Mouse (Mus musculus) gastrocnemius, postnatal 4 days (tissue): ENCODE measurements around the gene Mecp2. TPM values are rescaled to one million over a fixed set of nuclear protein-coding genes. Genes with fewer than 3 reads are reported as not detected.
A peak's percentile ranks its signal among the peaks of the same experiment; 100 is the strongest.

Experiments
- DNase-seq, 2 experiments: peaks; one replicate each; pipeline ENCODE4 v3.0.0; 2021 to 2022; ENCODE audit warnings: low spot score in 2 of 2, mixed read lengths in 2 of 2
- microRNA-seq: library from miRNA; unstranded; fragments of <30 nt; microRNA quantifications from one replicate; pipeline ENCODE4 v1.2.0, GENCODE M21; 2021
- total RNA-seq, 2 experiments: library from RNA; stranded (reverse); gene quantifications; 2 replicates each; pipeline ENCODE4 v1.2.3; 2021

The Mecp2 gene
- total RNA-seq, 2 experiments from 2014 or later = 45.4 to 48.7 TPM

- no peak for DNase-seq
Observed at GRCm38 (mm10) chrX:74022795-74023187, 112.4 kb downstream of the Mecp2 start.

- DNase-seq = no peak
Observed at GRCm38 (mm10) chrX:74014597-74014996, 120.6 kb downstream of the Mecp2 start.

- no peak for DNase-seq
Observed at GRCm38 (mm10) chrX:74008063-74008462, 127.1 kb downstream of the Mecp2 start.

- DNase-seq = no peak
Observed at GRCm38 (mm10) chrX:74006401-74006800, 128.8 kb downstream of the Mecp2 start.

GRCm38 (mm10) chrX:74003644-74004043, 131.5 kb downstream of the Mecp2 start:
- DNase-seq = no peak

- DNase-seq = no peak
Observed at GRCm38 (mm10) chrX:74001024-74001423, 134.1 kb downstream of the Mecp2 start.

GRCm38 (mm10) chrX:73998911-73999869, 136.0 kb downstream of the Mecp2 start:
- DNase-seq = peak in 1 of 2 experiments; percentile 10

GRCm38 (mm10) chrX:73977783-73978182, 157.4 kb downstream of the Mecp2 start:
- no peak for DNase-seq

Small RNAs within 50 kb of the gene (microRNA-seq; reads per million reads assigned to microRNA genes)
- gene Mir5132 (not detected), gene Mir718 (not detected)

Other genes starting within 250 kb of the Mecp2 start
- gene Avpr2, start 243.3 kb downstream of the Mecp2 start, total RNA-seq = not detected
- gene L1cam, start 239.3 kb downstream of the Mecp2 start, total RNA-seq = 1 to 10 TPM; 4.2 to 4.3 TPM
- gene Arhgap4, start 213.5 kb downstream of the Mecp2 start, total RNA-seq = 1 to 10 TPM; 2.4 to 2.8 TPM
- 10 to 100 TPM; 71.4 to 75.8 TPM for gene Naa10, start 213.4 kb downstream of the Mecp2 start, total RNA-seq
- gene Renbp, start 204.5 kb downstream of the Mecp2 start, total RNA-seq = 1 to 10 TPM; 7.9 to 9.6 TPM
- gene Hcfc1, start 169.0 kb downstream of the Mecp2 start, total RNA-seq = 10 to 100 TPM; 75.4 to 83.5 TPM
- gene Irak1, start 111.4 kb downstream of the Mecp2 start, total RNA-seq = 10 to 100 TPM; 51.0 to 58.8 TPM
- not detected for gene Opn1mw, start 7.9 kb downstream of the Mecp2 start, total RNA-seq
- gene Tex28, start 32.5 kb upstream of the Mecp2 start, total RNA-seq = not detected
- not detected for gene Tktl1, start 41.9 kb upstream of the Mecp2 start, total RNA-seq
- 100 to 1,000 TPM; 265 to 281 TPM for gene Flna, start 114.5 kb upstream of the Mecp2 start, total RNA-seq
- 10 to 100 TPM; 31.2 to 34.0 TPM for gene Emd, start 119.3 kb upstream of the Mecp2 start, total RNA-seq
- gene Rpl10, start 135.4 kb upstream of the Mecp2 start, total RNA-seq = 100 to 1,000 TPM; 263 to 305 TPM
- 10 to 100 TPM; 54.9 to 66.2 TPM for gene Taz, start 146.5 kb upstream of the Mecp2 start, total RNA-seq
- 10 to 100 TPM; 53.1 to 55.1 TPM for gene Dnase1l1, start 147.0 kb upstream of the Mecp2 start, total RNA-seq
- 10 to 100 TPM; 81.3 to 82.2 TPM for gene Atp6ap1, start 161.7 kb upstream of the Mecp2 start, total RNA-seq
- gene Gdi1, start 169.6 kb upstream of the Mecp2 start, total RNA-seq = 10 to 100 TPM; 63.4 to 74.2 TPM
- gene Fam50a, start 177.7 kb upstream of the Mecp2 start, total RNA-seq = 10 to 100 TPM; 40.2 to 45.1 TPM
- gene Plxna3, start 193.7 kb upstream of the Mecp2 start, total RNA-seq = 10 to 100 TPM in 1 of 2 experiments, 1 to 10 TPM in 1; 9.9 to 10.2 TPM
- gene Lage3, start 218.3 kb upstream of the Mecp2 start, total RNA-seq = 10 to 100 TPM; 39.8 to 48.0 TPM
- gene Ubl4a, start 237.9 kb upstream of the Mecp2 start, total RNA-seq = 10 to 100 TPM; 46.4 to 50.2 TPM
- gene Slc10a3, start 238.0 kb upstream of the Mecp2 start, total RNA-seq = 1 to 10 TPM; 5.5 to 6.7 TPM